In the genomic region with DNA sequence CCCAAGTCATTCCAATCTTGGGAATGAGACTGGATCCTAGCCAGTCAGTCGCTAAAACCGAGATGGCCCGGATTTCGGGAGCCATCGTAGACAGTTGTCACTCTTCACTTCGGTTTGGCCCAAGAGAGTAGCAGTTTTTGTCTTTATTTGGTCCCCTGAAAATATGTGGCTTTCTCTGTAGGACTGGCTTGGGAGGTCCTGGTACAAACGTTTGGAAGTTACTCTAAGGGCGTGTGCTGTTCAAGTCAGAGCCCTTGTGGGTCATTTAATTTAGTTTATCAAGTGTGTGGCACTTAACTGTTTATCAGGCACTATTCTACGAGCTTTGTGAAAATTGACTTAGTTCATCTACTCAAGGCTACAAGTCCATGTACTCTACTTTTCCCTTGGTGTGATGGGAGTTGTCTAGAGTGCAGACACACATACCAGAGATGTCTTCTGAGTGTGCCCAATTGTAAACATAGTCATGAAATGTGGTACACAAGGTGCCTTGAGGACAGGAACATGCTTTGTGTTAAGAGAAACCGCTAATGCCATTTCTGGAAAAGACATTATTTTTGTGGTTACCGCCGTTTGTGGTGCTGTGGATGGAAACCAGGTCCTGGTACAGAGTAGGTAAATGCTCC, we compare ENCODE assay signal across 9 mouse cellular contexts. TPM values are rescaled to one million over a fixed set of nuclear protein-coding genes. Genes with fewer than 3 reads are reported as not detected.
DNase-seq lines count a peak whose midpoint lies in the region; ATAC-seq and TF ChIP-seq lines count a peak whose summit lies in the region.
"Had no signal": no experiment of that assay in that cellular context is flagged by ENCODE, and none has a peak within 500 bp of the region (broad histone marks: within the 10 kb centered on the region; RNA-seq: fewer than 3 reads in every experiment).

No protein-coding gene starts in this region.

- no peak for TF ChIP-seq POLR2A in testis, adult 2 months (IDR thresholded peaks at IDR 0.05; ENCODE audit: control insufficient read depth, low read depth, low read length)

- H3K9me3 ChIP-seq in liver, embryonic 14.5 days (ENCODE audit: control insufficient read depth, low read length): no peaks in the 10 kb centered on the region

- H3K27ac ChIP-seq in testis, adult 2 months (ENCODE audit: control insufficient read depth, insufficient read depth, low read depth, low read length): peak overlapping the region; percentile 97
- peak overlapping the region; percentile 68 for H3K27ac ChIP-seq in liver, embryonic 14.5 days

- peak overlapping the region; percentile 81 for H3K9ac ChIP-seq in liver, embryonic 14.5 days (replicated peaks)

- no peak for DNase-seq in cerebellum, postnatal 4 days (ENCODE audit: low spot score in 2 of 2)
- no peak for DNase-seq in testis, postnatal 14 days (ENCODE audit: low spot score)
- DNase-seq in liver, embryonic 14.5 days (ENCODE audit: low read depth in 3 of 3, low spot score in 3 of 3): no peak
- DNase-seq in natural killer cell, adult 2 months (ENCODE audit: low spot score in 2 of 2): no peak
- no peak for DNase-seq in adrenal gland, postnatal 10 days

- TF ChIP-seq EP300 in liver, embryonic 14.5 days (IDR thresholded peaks at IDR 0.05; ENCODE audit: low read depth): no peak

- peak overlapping the region; percentile 64 for H3K4me2 ChIP-seq in liver, embryonic 14.5 days (ENCODE audit: low read depth)

- H3K4me1 ChIP-seq in testis, adult 2 months (ENCODE audit: control insufficient read depth, insufficient read depth, low read length): no peaks in the 10 kb centered on the region
- peaks cover 0 to 5% of the 10 kb centered on the region in 2 experiments; a peak in 2 of 4 replicates for H3K4me1 ChIP-seq in liver, embryonic 14.5 days (replicated peaks; ENCODE audit: control insufficient read depth in 2 of 2, insufficient read depth in 2 of 2, low read length in 1 of 2)

- 0 out of 2 replicates have a peak, but pooled peaks have one; percentile 22 for ATAC-seq in cerebellum, adult (ENCODE audit: insufficient number of reproducible peaks, low FRiP score, low TSS enrichment)
- ATAC-seq in liver, embryonic 14.5 days (ENCODE audit: insufficient read depth): 0 out of 2 replicates have a peak, but pooled peaks have one; percentile 12
- no peak for ATAC-seq in granulocyte monocyte progenitor cell, adult 5-6 weeks (replicated peaks; ENCODE audit: poor library complexity, severe bottlenecking)

- no peak for TF ChIP-seq CTCF in testis, adult 2 months (IDR thresholded peaks at IDR 0.05; ENCODE audit: control insufficient read depth, insufficient read depth, insufficient replicate concordance, low read depth, low read length)
- TF ChIP-seq CTCF in liver, embryonic 14.5 days (IDR thresholded peaks at IDR 0.05; ENCODE audit: low read depth): no peak

- H3K4me3 ChIP-seq in testis, adult 2 months (ENCODE audit: control insufficient read depth, low read depth, low read length): peak overlapping the region; percentile 86
- peak overlapping the region; percentile 76 to 90 for H3K4me3 ChIP-seq in liver, embryonic 14.5 days (ENCODE audit: insufficient read depth in 1 of 2, low read depth in 2 of 2, low read length in 2 of 2)

- H3K27me3 ChIP-seq in testis, adult 2 months (ENCODE audit: control insufficient read depth, insufficient read depth, low read length): no peaks in the 10 kb centered on the region
- H3K27me3 ChIP-seq in liver, embryonic 14.5 days (ENCODE audit: control insufficient read depth, insufficient read depth, low read length): no peaks in the 10 kb centered on the region

- no peaks in the 10 kb centered on the region for H3K36me3 ChIP-seq in testis, adult 2 months (ENCODE audit: control insufficient read depth, insufficient read depth, low read length)
- no peaks in the 10 kb centered on the region for H3K36me3 ChIP-seq in liver, embryonic 14.5 days (replicated peaks; ENCODE audit: control insufficient read depth, insufficient read depth, low read depth)

- 30% methylated on average over 12 of the region's 12 CpGs for WGBS in liver, embryonic 14.5 days (ENCODE audit: insufficient replicate concordance)

RNA-seq across cellular contexts. Expression of a gene that starts 0.9 kb away (rescaled TPM):
- 4.7 and 5.6 TPM in 2 replicates for polyA plus RNA-seq in testis, adult 2 months (2012; rRNA removed)
- 16.9 and 18.2 TPM in 2 replicates for polyA plus RNA-seq in liver, embryonic 14.5 days (2012; rRNA removed)
- 21.6 and 23.5 TPM in 2 replicates for polyA plus RNA-seq in liver, embryonic 14.5 days (2014; fragmentation: Nextera tagmentation; extraction: Ambion mirVana)
- total RNA-seq in granulocyte monocyte progenitor cell, adult 5-6 weeks (2014; fragmentation: Nextera tagmentation): 14.0 and 16.1 TPM in 2 replicates
- total RNA-seq in granulocyte monocyte progenitor cell, adult 5-6 weeks (2017): 6.3 and 6.5 TPM in 2 replicates
- total RNA-seq in adrenal gland, postnatal 10 days (2021): 1 to 10 TPM; 2.2 to 2.8 TPM

RNA-seq across cellular contexts. Expression of a gene that starts 10.1 kb away (rescaled TPM):
- 44.8 and 88.7 TPM in 2 replicates for polyA plus RNA-seq in testis, adult 2 months (2012; rRNA removed)
- polyA plus RNA-seq in liver, embryonic 14.5 days (2012; rRNA removed): 2.2 and 3.1 TPM in 2 replicates
- 1.8 TPM in 2 replicates for polyA plus RNA-seq in liver, embryonic 14.5 days (2014; fragmentation: Nextera tagmentation; extraction: Ambion mirVana)
- 0.83 TPM in 1 of 2 replicates, not detected in the other for total RNA-seq in granulocyte monocyte progenitor cell, adult 5-6 weeks (2014; fragmentation: Nextera tagmentation)
- 0.34 and 1.7 TPM in 2 replicates for total RNA-seq in granulocyte monocyte progenitor cell, adult 5-6 weeks (2017)
- under 1 TPM in 1 of 2 experiments, not detected in 1; 0.82 TPM for total RNA-seq in adrenal gland, postnatal 10 days (2021)
- total RNA-seq: neutrophil, adult 5-6 weeks had no signal

RNA-seq across cellular contexts. Expression of a gene that starts 16.8 kb away (rescaled TPM):
- not detected in 2 replicates for polyA plus RNA-seq in testis, adult 2 months (2012; rRNA removed)
- polyA plus RNA-seq in liver, embryonic 14.5 days (2012; rRNA removed): 0.41 and 1.5 TPM in 2 replicates
- polyA plus RNA-seq in liver, embryonic 14.5 days (2014; fragmentation: Nextera tagmentation; extraction: Ambion mirVana): 4.4 and 5.3 TPM in 2 replicates
- total RNA-seq in granulocyte monocyte progenitor cell, adult 5-6 weeks (2014; fragmentation: Nextera tagmentation): not detected in 2 replicates
- total RNA-seq in granulocyte monocyte progenitor cell, adult 5-6 weeks (2017): not detected in 2 replicates
- not detected for total RNA-seq in adrenal gland, postnatal 10 days (2021)
- total RNA-seq: neutrophil, adult 5-6 weeks had no signal
